Mouse (Mus musculus) heart, adult 2 months (tissue): ENCODE results near the gene Bmp7. TPM values are rescaled to one million over a fixed set of nuclear protein-coding genes. Genes with fewer than 3 reads are reported as not detected.

Experiments used
- DNase-seq, 2 experiments: peaks; one replicate each; pipeline ENCODE4 v3.0.0; 2021
- H3K27ac ChIP-seq: fragments of 200-600 bp; 2 replicates; pipeline ENCODE4 v1.8.1; 2022
- H3K27me3 ChIP-seq: fragments of 200-500 bp; 2 replicates; pipeline ENCODE4 v1.6.1; 2012; ENCODE audit warnings: mild to moderate bottlenecking, low read length, inconsistent platforms, mixed read lengths; ENCODE audit not compliant: control insufficient read depth, insufficient read depth
- H3K36me3 ChIP-seq: fragments of 200-500 bp; 2 replicates; pipeline ENCODE4 v1.6.1; 2012; ENCODE audit warnings: low read length, inconsistent platforms; ENCODE audit not compliant: control insufficient read depth, insufficient read depth
- H3K4me1 ChIP-seq: fragments of 200-500 bp; 2 replicates; pipeline ENCODE4 v1.6.1; 2011; ENCODE audit warnings: low read length; ENCODE audit not compliant: control insufficient read depth, insufficient read depth
- H3K4me3 ChIP-seq: fragments of 200-600 bp; 2 replicates; pipeline ENCODE4 v1.8.1; 2022
- H3K79me2 ChIP-seq: fragments of 200-500 bp; replicated peaks from 2 replicates; pipeline ENCODE4 v1.6.1; 2012; ENCODE audit warnings: mild to moderate bottlenecking, inconsistent platforms, low read length, moderate library complexity, mixed read lengths; ENCODE audit not compliant: control insufficient read depth, insufficient read depth
- H3K9ac ChIP-seq: fragments of 200-500 bp; 2 replicates; pipeline ENCODE4 v1.6.1; 2012; ENCODE audit warnings: low read depth, mild to moderate bottlenecking, control low read depth, inconsistent platforms, low read length, mixed read lengths
- CTCF ChIP-seq: fragments of 200-600 bp; IDR thresholded peaks from 2 replicates; pipeline ENCODE4 v1.8.1; 2022; ENCODE audit warnings: antibody characterized with exemption, mild to moderate bottlenecking, moderate library complexity
- EP300 ChIP-seq: fragments of 200-500 bp; IDR thresholded peaks from 2 replicates; pipeline ENCODE4 v1.6.1; 2011; ENCODE audit warnings: low read depth, low read length, control low read depth; ENCODE audit not compliant: insufficient read depth
- POLR2A ChIP-seq: fragments of 200-500 bp; IDR thresholded peaks from 2 replicates; pipeline ENCODE4 v1.6.1; 2011; ENCODE audit warnings: mild to moderate bottlenecking, low read depth, low read length, control low read depth; ENCODE audit not compliant: insufficient read depth
- WGBS: fragments of 180-500 bp; shearing (Covaris S2); methylation state at CpG from one replicate; pipeline ENCODE4 v1.1.7; 2018; 5-methylcytosine and 5-hydroxymethylcytosine counted together
- intact Hi-C: fragments of 180-260 bp; cut with DNase I; formaldehyde crosslinking; loops from one replicate; pipeline ENCODE4 v1.15.1; 2025
- polyA plus RNA-seq: library from polyadenylated mRNA; depleted of rRNA; stranded (reverse); fragments of >200 nt; gene quantifications from 2 replicates; pipeline ENCODE4 v1.2.3, GENCODE M21; 2012
- total RNA-seq, 2 experiments: library from RNA; stranded (reverse); gene quantifications; 2 replicates each; pipeline ENCODE4 v1.2.3; 2021

Gene Bmp7
- total and polyA plus RNA-seq, 3 experiments = 0.86 to 2.1 (median 0.94) TPM

GRCm38 (mm10) chr2:172836516-172836915, 103.6 kb downstream of the Bmp7 start:
- no peak overlapping the region for H3K9ac ChIP-seq
- intact Hi-C loops = no loop called here

DNA sequence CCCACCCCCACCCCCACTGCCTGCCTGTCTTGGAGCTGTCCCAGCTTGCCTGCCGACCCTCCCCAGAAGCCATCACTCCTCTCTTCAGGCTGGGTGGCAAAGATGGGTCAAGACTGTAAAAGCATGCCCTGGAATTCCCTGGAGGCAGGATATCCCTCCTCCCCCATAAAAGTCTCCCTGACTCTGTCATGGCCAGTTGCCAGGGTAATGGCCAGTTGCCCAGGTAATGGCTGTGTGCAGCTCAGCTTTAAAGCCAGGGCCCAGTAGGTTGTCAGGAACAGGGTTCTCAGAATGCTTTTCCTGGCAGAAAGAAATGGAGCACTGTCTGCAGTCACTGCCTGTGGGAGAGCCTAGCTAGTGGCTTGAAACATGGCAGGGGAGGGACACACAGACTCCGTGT, 106.9 kb downstream of the Bmp7 start:
- peak; percentile 45 to 57 for DNase-seq
- TF ChIP-seq CTCF (no peak), POLR2A (no peak), EP300 (no peak)

More at GRCm38 (mm10) chr2:172836516-172836915, 103.6 kb downstream of the Bmp7 start:
- no peak for TF ChIP-seq POLR2A
- TF ChIP-seq EP300 = no peak
- no peak for TF ChIP-seq CTCF
- 77% methylated on average over 6 of the region's 6 CpGs for WGBS
- H3K36me3 ChIP-seq = no peaks in the 10 kb centered on the region
- no peak overlapping the region for H3K27ac ChIP-seq
- H3K27me3 ChIP-seq = no peaks in the 10 kb centered on the region
- no peaks in the 10 kb centered on the region for H3K79me2 ChIP-seq
- no peaks in the 10 kb centered on the region for H3K4me1 ChIP-seq
- DNase-seq = no peak
- no peak overlapping the region for H3K4me3 ChIP-seq

GRCm38 (mm10) chr2:172831762-172832161, 108.4 kb downstream of the Bmp7 start:
- H3K79me2 ChIP-seq = no peaks in the 10 kb centered on the region
- H3K27ac ChIP-seq = no peak overlapping the region
- no peaks in the 10 kb centered on the region for H3K36me3 ChIP-seq
- no peak overlapping the region for H3K4me3 ChIP-seq
- H3K9ac ChIP-seq = no peak overlapping the region
- no peaks in the 10 kb centered on the region for H3K4me1 ChIP-seq
- peak; percentile 75 for TF ChIP-seq CTCF
- no peak for TF ChIP-seq EP300
- no peaks in the 10 kb centered on the region for H3K27me3 ChIP-seq
- WGBS = 13% methylated on average over 5 of the region's 5 CpGs
- peak; percentile 61 to 75 for DNase-seq
- intact Hi-C loops = loop anchor here (1.0 to 2.0 kb wide), 3 partner anchors 109 to 257 kb away; partner anchors contain the start of gene Bmp7

More for the DNA sequence above, 106.9 kb downstream of the Bmp7 start:
- H3K36me3 ChIP-seq = no peaks in the 10 kb centered on the region
- H3K4me1 ChIP-seq = no peaks in the 10 kb centered on the region
- H3K27ac ChIP-seq = no peak overlapping the region
- WGBS = 25% methylated on average over 2 of the region's 2 CpGs
- no peaks in the 10 kb centered on the region for H3K27me3 ChIP-seq
- intact Hi-C loops = no loop called here
- no peak overlapping the region for H3K4me3 ChIP-seq
- H3K79me2 ChIP-seq = no peaks in the 10 kb centered on the region
- no peak overlapping the region for H3K9ac ChIP-seq

DNA sequence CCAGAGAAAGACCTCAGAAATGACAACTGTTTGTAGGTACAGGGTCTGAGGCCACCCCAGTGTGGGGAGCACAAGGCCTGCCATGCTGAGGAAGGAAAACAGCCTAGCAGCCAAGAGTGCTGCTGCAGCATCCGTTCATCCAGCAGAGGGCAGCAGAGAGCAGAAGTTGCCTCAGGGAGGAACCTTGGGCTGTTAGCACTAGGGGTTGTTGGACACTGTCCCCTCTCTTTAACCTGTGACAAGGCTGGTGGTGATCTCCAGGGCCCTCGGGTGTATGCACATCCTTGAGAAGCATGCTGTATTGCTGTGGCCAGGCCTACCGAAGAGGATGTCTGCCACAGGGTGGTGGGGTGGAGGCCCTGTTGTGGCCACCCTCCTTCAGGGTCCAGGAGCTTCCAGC, 109.0 kb downstream of the Bmp7 start:
- Histone ChIP-seq H3K27me3 (no peaks in the 10 kb centered on the region), H3K4me3 (no peak overlapping the region), H3K27ac (no peak overlapping the region), H3K79me2 (no peaks in the 10 kb centered on the region), H3K9ac (no peak overlapping the region), H3K36me3 (no peaks in the 10 kb centered on the region), H3K4me1 (no peaks in the 10 kb centered on the region)
- intact Hi-C loops = loop anchor here (1.0 to 2.0 kb wide), 3 partner anchors 110 to 258 kb away; partner anchors contain the start of gene Bmp7
- 10% methylated on average over 3 of the region's 3 CpGs for WGBS
- peak; percentile 94 for TF ChIP-seq CTCF
- no peak for TF ChIP-seq POLR2A
- peak; percentile 63; the same call in 1 of the 2 replicates for TF ChIP-seq EP300
- DNase-seq = peak; percentile 70 to 88

- TF ChIP-seq POLR2A (no peak), EP300 (no peak), CTCF (no peak)
- Histone ChIP-seq H3K27ac (no peak overlapping the region), H3K9ac (no peak overlapping the region), H3K79me2 (no peaks in the 10 kb centered on the region), H3K36me3 (no peaks in the 10 kb centered on the region), H3K4me1 (no peaks in the 10 kb centered on the region), H3K4me3 (no peak overlapping the region), H3K27me3 (no peaks in the 10 kb centered on the region)
- intact Hi-C loops = loop anchor here (5.0 to 10.0 kb wide), 2 partner anchors 351 to 737 kb away; no protein-coding TSS in a partner anchor
- WGBS = 55% methylated on average over 5 of the region's 5 CpGs
- no peak for DNase-seq
Observed at GRCm38 (mm10) chr2:172828229-172828628, 111.9 kb downstream of the Bmp7 start.

DNA sequence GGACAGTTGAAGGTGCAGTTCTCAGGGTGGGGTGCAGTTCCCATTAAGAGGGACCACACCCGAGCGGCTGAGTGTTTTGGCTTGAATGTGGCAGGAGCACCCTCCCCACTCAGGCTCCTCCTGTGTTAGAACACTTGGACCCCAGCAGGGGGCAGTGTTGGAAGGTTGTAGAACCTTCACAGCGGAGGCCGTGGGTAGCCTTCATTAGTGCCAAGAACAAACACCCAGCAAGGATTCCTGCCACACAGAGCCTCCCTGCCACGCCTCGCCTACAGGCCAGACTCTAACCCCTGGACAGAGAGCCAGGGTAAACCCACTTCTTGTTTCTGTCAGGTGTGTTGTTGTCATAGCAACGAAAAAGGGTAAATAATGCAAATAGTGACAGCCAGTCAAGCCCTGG, 112.6 kb downstream of the Bmp7 start:
- DNase-seq = no peak
- Histone ChIP-seq H3K27me3 (no peaks in the 10 kb centered on the region), H3K9ac (no peak overlapping the region), H3K36me3 (no peaks in the 10 kb centered on the region), H3K4me3 (no peak overlapping the region), H3K27ac (no peak overlapping the region), H3K79me2 (no peaks in the 10 kb centered on the region), H3K4me1 (no peaks in the 10 kb centered on the region)
- TF ChIP-seq CTCF = peak; percentile 50
- TF ChIP-seq EP300 = no peak
- 54% methylated on average over 7 of the region's 7 CpGs for WGBS
- intact Hi-C loops = loop anchor here (5.0 to 10.0 kb wide), 2 partner anchors 350 to 737 kb away; no protein-coding TSS in a partner anchor
